Mouse (Mus musculus): ENCODE results near the gene Nptx1. TPM values are rescaled to one million over a fixed set of nuclear protein-coding genes. Genes with fewer than 3 reads are reported as not detected.

The Nptx1 gene
- total RNA-seq, 2 experiments from 2014 or later: 0.55 to 0.64 TPM

- DNase-seq: no peak
- intact Hi-C loops (cut with DNase I): loop anchor here (5.0 kb wide), 2 partner anchors 117 to 282 kb away; no protein-coding TSS in a partner anchor
These were observed 47.5 kb downstream of the Nptx1 start for GRCm38 (mm10) chr11:119500011-119500410.

DNA sequence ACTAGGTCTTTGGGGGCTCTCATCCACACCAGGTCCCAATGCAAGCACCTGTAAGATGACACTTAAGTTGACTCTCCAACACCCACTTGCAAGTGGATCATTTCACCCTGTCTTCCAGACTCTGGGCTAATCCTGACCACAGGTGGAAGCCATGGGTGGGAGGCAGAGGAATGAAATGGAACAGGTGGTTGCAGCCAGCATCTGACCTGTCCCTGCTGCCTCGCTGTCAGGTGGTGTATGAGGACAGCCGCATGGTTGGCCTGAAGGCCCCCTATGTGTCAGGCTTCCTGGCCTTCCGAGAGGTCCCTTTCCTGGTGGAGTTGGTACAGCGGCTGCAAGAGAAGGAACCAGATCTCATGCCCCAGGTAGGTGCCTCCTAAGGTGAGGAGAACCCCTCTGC, 48.3 kb downstream of the Nptx1 start:
- intact Hi-C loops (cut with DNase I): no loop called here
- no peak for DNase-seq

GRCm38 (mm10) chr11:119497451-119497850, 50.1 kb downstream of the Nptx1 start:
- DNase-seq: no peak
- intact Hi-C loops (cut with DNase I): no loop called here

- intact Hi-C loops (cut with DNase I): no loop called here
- no peak for DNase-seq
These were observed 51.4 kb downstream of the Nptx1 start for GRCm38 (mm10) chr11:119496147-119496546.

GRCm38 (mm10) chr11:119493516-119493915, 54.0 kb downstream of the Nptx1 start:
- intact Hi-C loops (cut with DNase I): no loop called here
- DNase-seq: no peak

DNA sequence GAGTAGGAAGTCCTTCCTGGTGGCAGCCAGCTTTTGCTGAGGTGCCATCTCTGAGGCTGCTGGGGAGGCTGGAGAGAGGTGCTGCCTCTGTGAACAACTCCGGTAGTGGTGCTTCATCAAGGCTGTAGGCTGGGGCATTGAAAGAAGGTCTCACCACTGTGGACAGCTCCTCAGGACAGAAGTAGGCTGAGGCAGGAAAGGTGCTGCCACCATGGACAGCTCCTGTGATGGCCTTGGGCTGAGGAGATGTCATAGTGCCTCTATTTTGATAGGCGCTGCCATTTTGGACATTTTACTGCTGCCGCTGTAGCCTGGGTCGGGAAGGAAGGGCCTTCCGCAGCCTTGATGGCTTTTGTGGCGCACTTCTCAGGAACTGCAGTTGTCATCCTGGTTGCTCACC, 54.7 kb downstream of the Nptx1 start:
- intact Hi-C loops (cut with DNase I): no loop called here
- no peak for DNase-seq

DNA sequence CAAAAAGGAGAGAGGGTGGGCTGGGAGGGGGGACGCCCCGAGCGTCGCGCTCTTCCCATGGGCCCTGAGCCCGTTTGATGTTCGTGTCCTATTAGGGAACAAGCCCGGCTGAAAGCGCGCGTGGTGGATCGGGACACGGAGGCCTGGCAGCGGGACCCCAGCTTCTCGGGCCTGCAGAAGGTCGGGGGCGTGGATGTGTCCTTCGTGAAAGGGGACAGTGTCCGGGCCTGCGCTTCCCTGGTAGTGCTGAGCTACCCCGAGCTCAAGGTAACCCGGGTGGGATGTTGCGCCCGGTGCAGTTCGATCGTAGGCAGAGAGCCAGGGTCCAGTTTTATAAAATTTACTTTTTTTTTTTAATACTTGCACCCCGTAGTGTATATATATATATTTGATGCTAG, 55.9 kb downstream of the Nptx1 start:
- no peak for DNase-seq
- intact Hi-C loops (cut with DNase I): no loop called here

- intact Hi-C loops (cut with DNase I): loop anchor here (1.0 kb wide), 1 partner anchor 152 kb away; no protein-coding TSS in a partner anchor
- DNase-seq: peak; percentile 99
These were observed 56.5 kb downstream of the Nptx1 start, which contains the start of gene Endov for GRCm38 (mm10) chr11:119490861-119491689. Gene Endov (plus strand): TSS chr11:119491347.

Other genes starting within 250 kb of the Nptx1 start
- 100 to 1,000 TPM; 105 to 112 TPM for gene Eif4a3, start 247.7 kb downstream of the Nptx1 start, total RNA-seq (2021)
- under 1 TPM; 0.07 to 0.12 TPM for gene Card14, start 240.0 kb downstream of the Nptx1 start, total RNA-seq (2021)
- 1 to 10 TPM; 7.9 TPM for gene Sgsh, start 192.2 kb downstream of the Nptx1 start, total RNA-seq (2021)
- 1 to 10 TPM; 3.7 to 5.0 TPM for gene Slc26a11, start 192.2 kb downstream of the Nptx1 start, total RNA-seq (2021)
- gene Rnf213, start 154.7 kb downstream of the Nptx1 start, total RNA-seq (2021): 10 to 100 TPM; 14.0 to 19.6 TPM
- gene Endov, start 56.4 kb downstream of the Nptx1 start, total RNA-seq (2021): 10 to 100 TPM; 13.8 to 18.6 TPM
- gene Rptor, start 55.2 kb upstream of the Nptx1 start, total RNA-seq (2021): 10 to 100 TPM; 39.2 to 40.7 TPM